Mouse (Mus musculus): ENCODE data around the gene Plcb2. TPM values are rescaled to one million over a fixed set of nuclear protein-coding genes. Genes with fewer than 3 reads are reported as not detected.

Plcb2 gene
- polyA plus RNA-seq, 1 experiment from 2014 or later: 1.1 TPM

DNA sequence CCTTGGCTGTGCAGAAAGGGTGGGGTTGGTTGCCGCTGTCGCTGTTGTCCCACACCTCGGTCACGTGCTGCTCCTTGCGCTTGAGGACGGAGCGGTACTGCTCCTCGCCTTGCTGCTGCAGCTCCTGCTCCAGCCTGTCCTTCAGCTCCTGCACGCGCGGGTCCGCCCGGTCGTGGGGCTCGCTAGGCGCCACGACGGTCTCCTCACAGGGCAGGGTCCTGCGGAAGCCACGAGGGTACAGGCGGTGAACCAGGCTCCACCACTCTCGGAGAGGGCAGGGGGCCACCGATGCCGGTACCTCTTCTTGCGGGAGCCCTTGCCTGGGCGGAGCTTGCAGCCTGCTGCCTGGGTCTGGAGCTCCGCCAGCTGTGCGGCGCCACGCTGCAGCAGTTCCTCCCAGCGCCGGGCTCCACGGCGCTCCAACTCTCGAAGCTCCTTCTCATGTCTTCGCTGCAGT is 17.2 kb downstream of the Plcb2 start:
- peak overlapping the region; percentile 21; the same call in 1 of the 2 replicates for H3K9ac ChIP-seq
- no peak overlapping the region for H3K27ac ChIP-seq (replicated peaks)
- WGBS: under 1% methylated on average over 36 of the region's 36 CpGs
- peak; percentile 39; the same call in 1 of the 2 replicates for ATAC-seq (ENCODE audit: insufficient number of reproducible peaks, low FRiP score, low TSS enrichment, low read depth)
- no peaks in the 10 kb centered on the region for H3K36me3 ChIP-seq
- H3K4me1 ChIP-seq: peaks cover 26% of the 10 kb centered on the region
- H3K4me3 ChIP-seq (replicated peaks): peak overlapping the region; percentile 42
- H3K27me3 ChIP-seq: peaks cover 71% of the 10 kb centered on the region
- H3K9me3 ChIP-seq (replicated peaks): no peaks in the 10 kb centered on the region
- peak overlapping the region; percentile 92 for H3K4me2 ChIP-seq (replicated peaks)

GRCm38 (mm10) chr2:118709655-118710221 is 18.5 kb downstream of the Plcb2 start:
- H3K9me3 ChIP-seq (replicated peaks): no peaks in the 10 kb centered on the region
- H3K27ac ChIP-seq (replicated peaks): no peak overlapping the region
- 59% methylated on average over 4 of the region's 4 CpGs for WGBS
- no peak overlapping the region for H3K9ac ChIP-seq
- no peak overlapping the region for H3K4me2 ChIP-seq (replicated peaks)
- H3K4me3 ChIP-seq (replicated peaks): no peak overlapping the region
- H3K4me1 ChIP-seq: peaks cover 20% of the 10 kb centered on the region
- H3K36me3 ChIP-seq: no peaks in the 10 kb centered on the region
- H3K27me3 ChIP-seq: peaks cover 84% of the 10 kb centered on the region
- no peak for ATAC-seq (ENCODE audit: insufficient number of reproducible peaks, low FRiP score, low TSS enrichment, low read depth)

- ATAC-seq (ENCODE audit: insufficient number of reproducible peaks, low FRiP score, low TSS enrichment, low read depth): no peak
- 61% methylated on average over 4 of the region's 4 CpGs for WGBS
- H3K36me3 ChIP-seq: no peaks in the 10 kb centered on the region
- no peak overlapping the region for H3K4me3 ChIP-seq (replicated peaks)
- H3K27me3 ChIP-seq: peaks cover 97% of the 10 kb centered on the region
- H3K9me3 ChIP-seq (replicated peaks): no peaks in the 10 kb centered on the region
- H3K27ac ChIP-seq (replicated peaks): no peak overlapping the region
- peaks cover 28% of the 10 kb centered on the region for H3K4me1 ChIP-seq
- H3K4me2 ChIP-seq (replicated peaks): no peak overlapping the region
- no peak overlapping the region for H3K9ac ChIP-seq
Observed at GRCm38 (mm10) chr2:118708472-118708871, 19.8 kb downstream of the Plcb2 start.

- ATAC-seq (ENCODE audit: insufficient number of reproducible peaks, low FRiP score, low TSS enrichment, low read depth): no peak
- no peaks in the 10 kb centered on the region for H3K36me3 ChIP-seq
- H3K4me2 ChIP-seq (replicated peaks): no peak overlapping the region
- 6% methylated on average over 6 of the region's 6 CpGs for WGBS
- H3K4me1 ChIP-seq: peaks cover 38% of the 10 kb centered on the region
- peaks cover 100% of the 10 kb centered on the region for H3K27me3 ChIP-seq
- no peaks in the 10 kb centered on the region for H3K9me3 ChIP-seq (replicated peaks)
- H3K27ac ChIP-seq (replicated peaks): no peak overlapping the region
- no peak overlapping the region for H3K9ac ChIP-seq
- H3K4me3 ChIP-seq (replicated peaks): no peak overlapping the region
Observed at GRCm38 (mm10) chr2:118706436-118706835, 21.8 kb downstream of the Plcb2 start.

DNA sequence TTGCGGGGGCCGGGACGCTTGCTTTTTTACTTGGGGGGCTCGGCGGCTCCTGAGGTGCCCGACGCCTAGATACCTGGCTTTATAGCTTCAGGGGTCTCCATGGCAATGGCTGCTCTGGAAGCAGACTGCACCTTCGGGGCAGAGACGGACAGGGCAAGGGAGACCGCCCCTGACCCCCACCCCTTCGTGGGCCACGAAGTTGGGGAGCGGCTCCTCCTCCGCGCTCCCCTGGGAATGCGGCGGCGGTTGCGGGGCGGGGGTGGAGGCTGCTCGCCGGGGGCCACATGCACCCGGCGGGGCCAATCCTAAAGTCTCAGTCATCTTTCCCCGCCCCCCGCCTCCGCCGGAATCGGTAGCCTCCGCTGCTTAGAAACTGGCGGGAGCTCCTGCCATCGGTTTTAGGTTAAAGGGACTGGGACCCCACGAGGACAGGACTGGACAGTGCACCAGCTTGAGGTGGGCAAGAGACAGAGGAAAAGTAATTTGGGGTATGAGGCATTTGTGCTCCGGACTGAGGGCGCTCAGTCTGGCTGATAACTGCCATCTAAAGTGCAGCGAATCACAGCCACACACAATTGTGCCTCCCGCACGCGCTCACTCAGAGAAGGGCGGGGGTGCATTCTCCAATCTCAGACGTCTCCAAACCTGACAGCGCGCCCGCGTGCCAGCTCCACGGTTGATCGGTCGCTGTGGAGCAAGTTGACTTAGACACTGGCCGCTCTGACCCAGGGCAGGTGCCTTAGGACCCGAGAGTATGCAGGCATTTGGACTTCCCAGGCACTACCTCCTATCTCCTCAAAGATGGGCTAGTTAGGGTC is 24.1 kb downstream of the Plcb2 start, which contains the start of gene Ankrd63:
Ankrd63 (minus strand) TSS at position 51 of the 818 bp plus-strand sequence.
- Histone ChIP-seq H3K36me3 (no peaks in the 10 kb centered on the region), H3K4me3 (replicated peaks) (peak within 1 kb of the TSS; percentile 44), H3K27ac (replicated peaks) (no peak within 1 kb of the TSS), H3K4me2 (replicated peaks) (peak within 1 kb of the TSS; percentile 90), H3K4me1 (peaks cover 41% of the 10 kb centered on the region), H3K27me3 (peaks cover 98% of the 10 kb centered on the region), H3K9ac (no peak within 1 kb of the TSS), H3K9me3 (replicated peaks) (no peaks in the 10 kb centered on the region)
- ATAC-seq (ENCODE audit: insufficient number of reproducible peaks, low FRiP score, low TSS enrichment, low read depth): no peak
- 2% methylated on average over 47 of the region's 50 CpGs for WGBS

DNA sequence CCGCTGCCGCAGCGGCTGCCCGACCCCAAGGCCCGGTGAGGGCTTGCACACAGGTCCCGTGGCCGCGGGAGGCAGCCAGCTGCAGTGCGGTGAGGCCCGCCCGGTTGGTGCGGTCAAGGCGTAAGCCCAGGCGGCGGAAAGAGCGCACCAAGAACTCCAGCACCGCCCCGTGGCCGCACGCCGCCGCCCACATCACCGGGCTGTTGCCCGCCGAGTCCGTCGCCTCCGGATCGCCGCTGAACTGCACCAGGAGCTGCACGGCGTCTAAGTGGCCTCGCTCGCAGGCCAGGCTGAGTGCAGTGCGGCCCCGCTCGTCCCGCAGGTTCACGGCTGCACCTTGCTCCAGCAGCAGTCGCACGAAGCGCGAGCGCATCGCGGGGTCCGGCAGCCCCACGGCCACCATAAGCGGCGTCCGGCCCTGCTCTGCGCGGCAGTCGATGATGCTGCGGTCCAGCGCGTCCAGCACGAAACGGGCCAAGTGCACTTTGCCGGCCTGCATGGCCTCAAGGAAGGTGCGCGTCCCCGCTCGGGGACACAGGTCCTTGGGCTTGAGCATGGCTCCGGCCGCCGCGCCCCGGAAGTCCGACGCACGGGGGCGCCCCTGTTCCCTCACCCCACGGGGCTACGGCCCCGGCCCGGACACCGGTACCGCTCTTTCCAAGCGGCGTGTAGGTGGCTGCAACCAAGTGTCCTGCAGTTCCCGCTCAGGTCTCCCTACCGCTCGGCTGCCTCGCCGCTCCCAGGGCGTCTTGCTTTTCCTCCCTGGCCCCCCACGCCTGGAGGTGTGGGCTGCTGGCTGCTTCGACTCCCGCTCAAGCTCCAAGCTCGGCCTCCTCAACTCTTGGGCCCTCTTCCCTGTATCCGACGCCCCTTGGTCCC is 25.1 kb downstream of the Plcb2 start:
- peaks cover 90% of the 10 kb centered on the region for H3K27me3 ChIP-seq
- no peaks in the 10 kb centered on the region for H3K36me3 ChIP-seq
- ATAC-seq (ENCODE audit: insufficient number of reproducible peaks, low FRiP score, low TSS enrichment, low read depth): 0 out of 2 replicates have a peak, but pooled peaks have one; percentile 30
- H3K4me1 ChIP-seq: peaks cover 43% of the 10 kb centered on the region
- H3K9me3 ChIP-seq (replicated peaks): no peaks in the 10 kb centered on the region
- peak overlapping the region; percentile 44 for H3K4me3 ChIP-seq (replicated peaks)
- no peak overlapping the region for H3K27ac ChIP-seq (replicated peaks)
- H3K9ac ChIP-seq: no peak overlapping the region
- WGBS: under 1% methylated on average over 93 of the region's 93 CpGs
- H3K4me2 ChIP-seq (replicated peaks): peak overlapping the region; percentile 90

DNA sequence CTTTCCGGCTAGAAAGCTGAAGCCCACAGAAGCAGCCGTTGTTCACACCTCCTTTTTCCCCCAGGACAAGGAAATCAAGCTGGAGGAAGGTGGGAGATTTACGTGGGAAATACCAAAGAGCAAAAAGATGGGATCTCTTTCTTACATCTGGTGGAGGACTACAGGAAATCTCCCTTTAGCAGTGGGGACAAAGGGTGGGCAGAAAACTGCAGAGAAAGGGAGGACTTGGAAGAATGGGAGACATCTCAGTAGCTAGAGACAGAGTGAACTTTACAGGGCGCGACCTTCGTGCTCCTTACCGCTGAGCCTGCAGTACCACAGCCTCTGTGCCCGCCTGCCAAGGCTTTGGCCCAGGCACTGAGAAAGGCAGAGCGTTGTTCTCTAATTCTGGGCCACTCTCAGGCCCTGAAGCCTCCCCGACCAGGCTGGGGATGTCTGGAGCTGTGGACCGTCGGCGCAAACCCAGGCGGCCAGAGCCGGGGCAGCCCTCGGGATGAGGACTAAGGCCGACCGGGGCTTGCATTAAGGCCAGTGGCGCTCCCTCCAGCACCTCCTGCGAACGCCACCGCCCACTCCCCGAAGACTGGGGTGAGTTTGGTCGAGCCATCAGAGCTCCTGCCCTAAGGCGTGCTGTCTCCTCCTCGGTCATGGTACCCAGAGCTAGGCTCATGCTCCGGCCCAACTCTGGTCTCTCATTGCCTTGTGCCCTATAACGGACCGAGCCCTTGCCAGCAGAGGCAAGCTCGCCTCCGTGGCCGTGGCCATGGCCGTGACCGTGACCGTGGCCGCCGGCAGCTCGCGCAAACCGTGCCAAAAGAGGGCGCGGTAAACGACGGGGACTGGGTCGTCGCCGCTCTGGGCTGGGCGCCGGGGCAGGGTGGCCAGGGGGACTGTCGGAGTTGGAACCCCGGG is 26.0 kb downstream of the Plcb2 start:
- no peak overlapping the region for H3K9ac ChIP-seq
- 6% methylated on average over 51 of the region's 51 CpGs for WGBS
- H3K36me3 ChIP-seq: no peaks in the 10 kb centered on the region
- H3K27ac ChIP-seq (replicated peaks): no peak overlapping the region
- H3K4me1 ChIP-seq: peaks cover 51% of the 10 kb centered on the region
- peak overlapping the region; percentile 44 for H3K4me3 ChIP-seq (replicated peaks)
- peak overlapping the region; percentile 90 for H3K4me2 ChIP-seq (replicated peaks)
- H3K27me3 ChIP-seq: peaks cover 81% of the 10 kb centered on the region
- ATAC-seq (ENCODE audit: insufficient number of reproducible peaks, low FRiP score, low TSS enrichment, low read depth): 0 out of 2 replicates have a peak, but pooled peaks have one; percentile 2
- H3K9me3 ChIP-seq (replicated peaks): no peaks in the 10 kb centered on the region

DNA sequence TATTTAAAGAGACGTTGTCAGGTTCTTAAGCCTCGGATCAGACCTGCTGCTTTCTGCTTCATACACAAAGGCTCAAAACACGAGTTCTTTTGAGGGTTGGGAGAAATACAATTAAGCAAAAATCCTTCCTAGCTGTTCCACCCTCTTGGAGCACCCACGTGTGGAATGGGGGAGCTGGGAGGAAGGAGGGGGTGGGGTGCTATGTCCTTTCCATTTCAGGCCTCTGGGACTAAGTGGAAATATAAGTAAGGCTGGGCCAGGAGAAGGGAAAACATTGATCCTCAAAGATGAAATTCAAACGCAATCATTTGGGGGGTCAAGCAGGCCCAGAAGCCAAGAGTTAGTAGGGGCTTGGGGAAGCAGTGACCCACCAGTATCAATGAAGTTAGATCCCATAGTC is 27.1 kb downstream of the Plcb2 start:
- no peak for ATAC-seq (ENCODE audit: insufficient number of reproducible peaks, low FRiP score, low TSS enrichment, low read depth)
- H3K4me3 ChIP-seq (replicated peaks): no peak overlapping the region
- no peaks in the 10 kb centered on the region for H3K9me3 ChIP-seq (replicated peaks)
- peaks cover 54% of the 10 kb centered on the region for H3K4me1 ChIP-seq
- no peaks in the 10 kb centered on the region for H3K36me3 ChIP-seq
- peaks cover 78% of the 10 kb centered on the region for H3K27me3 ChIP-seq
- 20% methylated on average over 5 of the region's 5 CpGs for WGBS
- no peak overlapping the region for H3K4me2 ChIP-seq (replicated peaks)
- H3K9ac ChIP-seq: no peak overlapping the region
- H3K27ac ChIP-seq (replicated peaks): no peak overlapping the region

- H3K4me2 ChIP-seq (replicated peaks): peak overlapping the region; percentile 45
- H3K4me3 ChIP-seq (replicated peaks): peak overlapping the region; percentile 29
- H3K9ac ChIP-seq: peak overlapping the region; percentile 9; the same call in 1 of the 2 replicates
- 3% methylated on average over 32 of the region's 32 CpGs for WGBS
- peaks cover 62% of the 10 kb centered on the region for H3K4me1 ChIP-seq
- H3K9me3 ChIP-seq (replicated peaks): no peaks in the 10 kb centered on the region
- no peak for ATAC-seq (ENCODE audit: insufficient number of reproducible peaks, low FRiP score, low TSS enrichment, low read depth)
- no peaks in the 10 kb centered on the region for H3K36me3 ChIP-seq
- no peak overlapping the region for H3K27ac ChIP-seq (replicated peaks)
- H3K27me3 ChIP-seq: peaks cover 76% of the 10 kb centered on the region
Observed at GRCm38 (mm10) chr2:118700179-118701062, 27.8 kb downstream of the Plcb2 start.

All from embryonic facial prominence, embryonic 15.5 days (tissue).